Mouse (Mus musculus) frontal cortex, postnatal 14 days (tissue): ENCODE data around the gene Gm7030.
A peak's percentile ranks its signal among the peaks of the same experiment; 100 is the strongest.
"Not testable (repeated sequence)": the region's sequence is repeated elsewhere in the genome, so short reads cannot be mapped to it uniquely, and the experiment has no call there.

ENCODE experiments used
- DNase-seq, 2 experiments: peaks; one replicate each; pipeline ENCODE4 v3.0.0; 2022; ENCODE audit warnings: low spot score in 2 of 2

Gm7030 gene

DNA sequence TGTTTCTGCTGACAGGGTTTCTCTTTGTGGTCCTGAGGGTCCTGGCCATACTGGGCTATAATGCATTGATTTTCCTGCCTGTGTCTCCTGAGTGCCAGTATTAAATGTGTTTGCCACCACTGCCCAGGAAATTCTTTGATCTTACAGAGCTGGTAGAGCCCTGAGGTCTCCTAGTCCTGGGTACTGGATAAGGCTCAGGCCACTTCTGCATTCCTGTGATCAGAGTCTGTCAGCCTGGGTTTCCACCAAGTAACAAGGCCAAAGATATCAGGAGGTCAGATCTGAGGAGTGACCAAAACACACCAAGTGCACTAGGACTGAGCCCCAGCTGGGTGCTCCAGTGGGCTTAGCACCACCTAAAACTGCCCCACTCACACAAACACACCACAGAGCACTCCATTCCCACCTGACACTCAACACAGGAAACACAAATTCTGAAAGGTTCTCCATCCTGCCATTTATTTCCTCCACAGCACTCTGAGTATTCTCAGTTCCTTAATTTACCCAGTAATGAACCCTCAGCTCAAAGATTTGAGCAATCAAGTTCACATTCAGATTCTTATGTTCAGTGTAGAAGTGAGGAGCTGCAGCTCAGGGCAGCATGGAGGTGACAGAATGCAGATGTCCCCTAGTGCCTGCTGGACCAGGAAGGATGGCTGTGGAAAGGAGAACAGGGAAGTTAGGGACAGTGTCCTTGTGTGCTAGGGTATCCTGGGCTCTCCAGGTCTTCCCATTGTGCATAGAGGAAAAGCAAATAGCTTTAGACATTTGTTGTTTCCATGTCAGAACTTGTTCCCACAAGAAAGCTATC lies 6.4 kb upstream of the Gm7030 start:
- DNase-seq = not testable (repeated sequence)

DNA sequence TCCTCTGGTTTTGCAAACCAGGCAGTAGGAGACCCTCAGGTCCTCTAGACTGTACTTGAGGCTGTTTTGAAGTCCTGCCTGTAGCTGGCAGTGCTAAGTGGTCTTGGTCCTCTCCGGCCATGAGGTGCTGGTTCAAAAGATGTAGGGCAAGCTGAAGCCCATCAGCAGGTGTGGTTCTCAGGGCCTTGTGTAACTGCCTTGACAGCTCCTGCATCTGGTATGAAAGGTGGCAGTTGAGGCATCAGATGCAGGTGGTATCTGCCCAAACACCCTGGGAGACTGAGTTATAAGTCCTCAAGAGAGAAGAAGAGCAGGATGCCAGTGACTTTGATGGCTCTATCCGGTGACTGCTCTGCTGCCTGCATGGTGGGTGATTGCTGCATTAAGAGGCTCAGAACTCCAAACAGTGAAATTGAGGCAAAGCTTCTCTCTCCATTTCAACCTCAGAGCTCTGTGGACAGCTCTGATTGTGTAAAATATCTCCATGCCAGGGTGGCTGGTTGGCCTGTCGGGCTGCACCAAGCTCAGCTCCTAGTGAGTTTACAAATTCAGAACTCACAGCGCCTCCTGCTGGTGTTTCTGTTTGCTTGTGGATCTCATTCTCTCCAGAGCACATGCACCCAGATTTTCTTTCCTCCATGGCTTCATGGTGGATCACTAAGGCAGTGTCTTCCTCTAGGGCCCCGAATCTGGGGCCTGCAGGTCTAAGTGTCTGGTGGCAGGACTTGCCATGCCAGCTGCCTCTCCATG lies 2.5 kb upstream of the Gm7030 start:
- no peak for DNase-seq

DNA sequence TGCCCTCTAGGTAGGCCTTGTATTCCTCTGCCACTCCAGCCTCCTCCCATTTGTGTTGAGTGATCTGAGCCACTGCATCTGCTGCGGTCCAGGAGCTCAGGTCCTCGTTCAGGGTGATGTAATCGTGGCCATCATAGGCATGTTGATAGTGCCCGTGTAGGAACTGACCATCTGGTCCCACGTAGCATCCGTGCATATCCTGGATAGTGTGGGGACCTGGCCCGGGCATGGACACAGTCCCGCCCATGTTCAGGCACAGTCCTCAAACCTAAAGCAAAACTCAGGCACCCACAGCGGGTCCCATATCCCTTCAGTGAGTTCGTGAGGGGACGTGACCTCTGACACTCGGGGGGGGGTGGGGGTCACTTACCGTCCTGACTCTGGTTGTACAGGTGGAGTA lies 700 bp downstream of the Gm7030 start:
- not testable (repeated sequence) for DNase-seq

DNA sequence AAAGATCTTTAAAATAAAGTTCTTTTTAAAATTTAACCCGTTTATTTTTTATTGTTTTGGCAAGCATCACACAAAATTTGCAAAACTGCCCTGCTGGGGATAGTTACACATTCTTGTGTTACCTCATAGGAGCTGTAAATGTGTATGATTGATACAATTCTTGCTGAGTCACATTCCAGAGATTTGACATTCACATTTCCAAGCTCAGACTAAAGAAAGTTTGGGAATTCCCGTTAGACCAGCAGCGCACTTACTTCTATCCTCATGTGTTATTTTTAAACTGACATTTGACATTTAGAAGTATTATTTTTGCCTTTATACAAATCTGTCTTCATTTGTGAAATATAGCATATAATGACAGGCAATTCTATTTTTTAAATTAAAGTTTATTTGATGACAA lies 5.1 kb downstream of the Gm7030 start:
- not testable (repeated sequence) for DNase-seq

DNA sequence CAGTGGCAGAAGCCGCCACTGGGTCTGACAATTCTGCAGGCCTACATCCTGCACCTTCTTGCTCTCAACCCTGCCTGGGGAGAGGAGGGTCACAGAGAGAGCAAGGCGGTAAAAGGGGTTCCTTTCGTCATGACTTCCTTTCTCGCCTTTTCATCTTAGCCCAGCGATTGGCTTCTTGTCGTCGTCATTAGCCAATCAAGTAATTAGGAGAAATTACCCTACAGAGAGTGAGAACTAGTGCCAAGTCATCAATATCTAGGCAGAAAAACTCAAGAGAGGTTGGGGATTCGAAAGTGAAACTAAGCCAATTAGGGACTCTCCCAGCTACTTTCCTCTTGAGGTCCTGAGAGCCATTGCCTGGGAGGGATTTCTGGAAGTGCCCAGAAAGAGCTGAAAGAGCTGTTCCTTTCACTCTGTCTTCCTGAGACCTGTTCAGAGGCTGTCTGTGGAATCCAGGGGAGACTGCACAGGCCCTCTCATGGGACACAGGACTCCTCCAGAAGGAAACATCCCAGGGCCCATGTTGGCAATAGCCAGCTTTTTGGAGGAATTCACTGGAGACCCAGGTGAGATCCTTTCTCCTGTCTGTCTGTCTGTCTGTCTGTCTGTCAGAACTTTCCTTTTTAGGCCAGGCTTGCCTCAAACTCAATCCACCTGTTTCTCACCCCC lies 7.7 kb downstream of the Gm7030 start, which contains the start of gene Gm19684:
TSS of gene Gm19684 (plus strand) at position 327 of the 669 bp plus-strand sequence.
- not testable (repeated sequence) for DNase-seq

DNA sequence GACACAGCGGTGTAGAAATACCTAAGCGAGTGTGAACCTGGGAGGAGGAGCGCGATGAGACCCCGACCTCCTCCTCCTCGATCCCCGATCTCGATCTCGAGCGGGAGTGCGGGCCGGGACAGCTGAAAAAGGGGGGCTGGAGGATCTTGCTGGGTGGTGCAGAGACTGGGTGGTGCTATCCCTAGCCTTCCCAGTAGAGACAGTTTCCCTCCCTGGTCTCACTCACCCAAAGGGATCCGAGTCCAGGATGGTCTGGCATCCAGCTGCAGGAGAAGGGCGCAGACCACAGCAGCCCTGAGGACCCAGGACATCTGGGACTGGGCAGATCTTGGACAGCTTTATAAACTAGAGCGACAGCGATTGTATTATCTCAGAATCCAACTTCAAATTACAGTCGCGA lies 8.4 kb downstream of the Gm7030 start:
- not testable (repeated sequence) for DNase-seq

DNA sequence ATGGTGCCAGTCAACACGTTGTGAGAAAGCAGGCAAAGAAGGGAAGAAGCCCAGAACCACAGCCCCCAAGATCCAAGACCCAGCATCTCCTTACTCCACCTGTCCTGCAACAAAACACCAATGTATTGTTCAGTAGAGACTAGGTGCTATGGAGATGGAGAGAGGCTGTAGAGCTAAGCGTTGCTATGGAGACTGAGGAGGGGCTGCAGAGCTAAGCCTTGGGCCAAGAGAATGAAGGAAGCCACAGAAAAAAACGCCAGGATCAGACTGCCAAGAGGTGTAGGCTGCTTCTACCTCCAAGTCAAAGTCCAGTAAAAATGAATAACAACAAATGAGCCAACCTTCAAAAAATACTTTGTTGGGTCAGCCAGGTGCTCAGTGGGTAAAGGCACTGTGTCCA lies 12.7 kb downstream of the Gm7030 start:
- DNase-seq = not testable (repeated sequence)

DNA sequence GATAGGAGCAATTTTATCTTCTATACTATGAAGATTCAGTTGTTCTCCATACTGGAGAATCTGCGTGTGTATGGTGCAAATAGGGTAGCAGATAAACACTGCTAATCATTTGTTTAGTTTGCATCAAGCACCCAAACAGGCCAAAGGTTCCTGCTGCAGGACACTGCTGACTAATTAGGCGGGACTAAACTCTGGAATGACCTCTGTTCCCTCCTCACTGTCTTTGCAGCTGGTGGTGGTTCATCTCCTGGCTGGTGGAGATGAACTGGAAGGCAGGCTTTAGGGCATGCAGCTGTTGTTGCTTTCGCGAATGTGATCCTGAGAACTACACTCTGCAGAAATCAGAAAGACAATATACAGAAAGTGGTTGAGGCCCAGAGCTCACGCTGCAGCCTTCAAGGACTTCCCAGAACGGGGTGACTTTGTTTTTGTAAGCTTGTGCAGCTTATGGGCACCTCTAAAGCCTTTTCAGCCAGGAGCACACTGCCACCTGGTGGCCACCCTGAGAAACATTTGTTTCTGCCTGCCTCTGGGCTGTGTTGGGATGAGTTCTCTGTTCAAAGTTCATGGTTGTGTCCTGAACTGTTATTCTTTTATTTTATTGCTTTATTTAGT lies 15.1 kb downstream of the Gm7030 start:
- DNase-seq = peak in 1 of 2 experiments; percentile 17

DNA sequence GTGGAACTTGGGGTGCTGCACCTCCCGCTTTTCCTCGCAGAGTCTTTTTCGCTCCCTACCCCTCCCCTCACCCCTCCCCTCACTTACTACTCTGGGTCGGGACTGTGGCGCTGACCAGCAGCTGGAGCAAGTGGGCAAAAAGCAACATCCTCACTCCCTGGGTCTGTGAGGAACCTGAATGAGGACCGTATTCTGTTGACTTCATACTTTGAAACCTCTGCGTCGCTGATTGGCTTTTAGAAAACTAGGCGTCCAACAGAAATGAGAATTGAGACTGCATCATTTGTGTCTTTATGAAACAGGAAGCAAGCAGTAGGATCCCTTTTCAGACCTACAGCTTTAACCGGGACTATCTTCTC lies 17.7 kb downstream of the Gm7030 start:
- not testable (repeated sequence) for DNase-seq

DNA sequence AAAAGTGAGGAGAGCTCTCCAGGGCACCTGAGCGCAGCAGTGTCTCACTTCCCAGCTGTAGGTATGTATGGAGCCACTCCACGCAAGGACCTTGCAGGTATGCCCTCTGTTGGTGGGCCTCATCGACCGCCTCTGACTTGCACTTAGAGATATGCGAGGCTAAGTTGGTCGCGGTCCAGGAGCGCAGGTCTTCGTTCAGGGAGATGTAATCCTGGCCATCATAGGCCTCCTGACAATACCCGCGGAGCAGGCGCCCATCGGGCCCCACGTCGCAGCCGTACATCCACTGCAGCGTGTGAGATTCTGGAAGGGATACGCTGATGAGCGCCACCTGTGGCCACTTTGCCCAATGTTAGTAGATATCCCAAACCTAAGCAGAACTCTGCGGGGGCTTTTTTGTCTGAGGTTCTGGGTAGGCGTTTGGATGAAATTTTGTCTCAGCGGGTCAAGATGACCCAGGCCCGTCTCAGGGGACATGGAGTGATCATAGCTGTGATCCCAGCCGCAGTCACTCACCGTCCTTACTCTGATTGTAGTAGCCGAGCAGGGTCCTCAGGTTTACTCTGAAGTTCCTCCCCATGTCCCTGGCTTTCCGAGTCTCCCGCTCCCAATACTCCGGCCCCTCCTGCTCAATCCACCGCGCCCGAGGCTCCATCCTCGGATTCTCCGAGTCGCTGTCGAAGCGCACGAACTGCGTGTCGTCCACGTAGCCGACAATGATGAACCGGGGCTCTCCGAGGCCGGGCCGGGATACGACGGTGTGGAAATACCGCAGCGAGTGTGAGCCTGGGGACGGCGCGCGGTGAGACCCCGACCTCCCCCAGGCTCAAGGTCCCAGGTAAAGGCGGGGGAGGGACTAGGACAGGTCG lies 18.4 kb downstream of the Gm7030 start:
- DNase-seq = peak in 1 of 2 experiments; percentile 18

DNA sequence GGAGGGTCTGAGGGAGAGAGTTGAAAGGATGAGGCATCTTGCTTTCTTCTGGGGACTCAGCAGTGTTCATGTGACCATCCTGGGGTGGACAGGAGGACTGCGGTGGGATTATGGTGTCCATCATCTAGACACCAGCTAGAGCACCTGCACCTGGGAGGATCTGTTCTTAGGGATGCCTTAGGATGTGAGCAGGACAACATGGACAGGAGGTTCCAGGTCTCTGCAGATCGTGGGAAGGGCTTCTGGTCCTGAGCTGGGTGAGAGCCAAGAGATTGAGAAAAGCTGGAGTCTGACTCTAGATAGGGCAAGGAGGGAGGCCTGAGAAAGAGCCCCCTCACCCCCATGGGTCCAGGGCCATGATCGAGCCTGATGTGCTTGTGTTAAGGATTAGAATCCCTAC lies 19.1 kb downstream of the Gm7030 start:
- not testable (repeated sequence) for DNase-seq

DNA sequence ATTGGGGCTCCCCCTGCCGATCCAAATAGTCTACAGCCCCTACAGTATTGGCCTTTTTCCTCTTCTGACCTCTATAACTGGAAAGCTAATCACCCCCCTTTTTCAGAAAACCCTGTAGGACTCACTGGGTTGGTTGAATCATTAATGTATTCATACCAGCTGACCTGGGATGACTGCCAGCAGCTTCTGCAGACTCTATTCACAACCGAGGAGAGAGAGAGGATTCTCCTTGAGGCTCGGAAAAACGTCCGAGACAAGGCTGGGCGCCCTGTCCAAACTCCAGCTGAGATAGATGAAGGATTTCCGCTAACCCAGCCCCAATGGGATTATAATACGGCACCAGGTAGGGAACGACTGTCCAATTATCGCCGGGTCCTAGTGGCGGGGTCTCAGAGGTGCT lies 27.1 kb downstream of the Gm7030 start:
- DNase-seq = not testable (repeated sequence)

DNA sequence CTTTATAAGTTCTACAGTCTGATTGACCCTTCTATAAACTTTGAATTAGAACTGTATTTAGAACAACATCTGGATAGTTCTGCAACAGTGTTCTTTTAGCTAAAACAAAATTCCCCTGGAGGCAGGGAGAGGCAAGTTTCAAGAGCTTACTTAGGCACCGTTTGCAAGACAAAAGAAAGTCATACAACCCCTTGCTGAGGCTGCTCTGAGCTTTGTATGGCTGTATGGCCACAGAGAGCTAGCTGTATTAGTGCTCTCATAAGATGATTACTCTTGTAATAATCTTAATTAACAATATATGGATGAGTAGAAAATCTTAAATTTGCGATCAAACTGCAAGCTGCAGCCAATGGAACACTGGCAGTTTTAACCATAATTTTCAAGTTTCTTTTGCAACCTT lies 29.6 kb downstream of the Gm7030 start:
- DNase-seq = not testable (repeated sequence)

DNA sequence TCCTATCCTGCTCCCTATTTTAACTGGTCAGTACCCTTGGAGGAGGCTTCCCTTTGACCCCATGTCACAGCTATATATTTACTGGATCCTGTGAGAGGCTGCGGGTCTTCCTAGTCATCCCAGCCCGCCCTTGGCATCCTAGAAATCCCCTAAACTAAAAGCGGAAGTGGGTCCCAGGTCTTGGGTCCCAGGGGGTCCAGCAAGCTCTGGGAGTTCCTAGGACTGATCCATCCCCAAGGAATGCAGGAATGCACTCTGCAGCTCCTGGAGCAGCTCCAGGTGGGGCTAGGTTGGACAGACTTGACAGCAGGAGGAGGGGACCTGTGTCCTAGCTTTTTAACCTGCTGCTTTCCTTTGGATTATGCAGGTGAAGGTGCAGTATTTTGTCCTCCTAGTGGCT lies 35.3 kb downstream of the Gm7030 start:
- no peak for DNase-seq

DNA sequence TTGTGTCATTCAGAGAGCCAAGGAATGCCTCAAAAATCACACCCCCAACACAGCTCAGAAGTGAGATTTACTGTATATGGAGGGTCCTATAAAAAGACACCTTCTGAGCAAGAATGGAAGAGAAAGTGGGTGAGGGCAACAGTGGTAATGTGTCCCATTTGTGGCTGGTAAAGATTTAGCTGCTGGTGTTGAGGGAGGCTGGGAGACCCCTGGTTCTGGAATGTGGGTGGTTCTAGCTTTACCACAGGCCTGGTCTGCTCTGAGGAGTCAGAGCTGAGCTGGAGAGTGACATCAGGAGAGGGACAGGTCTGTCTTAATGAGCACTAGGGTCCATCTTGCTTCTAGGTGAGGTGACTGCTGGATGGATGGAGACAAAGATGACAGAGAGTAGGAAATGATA lies 36.7 kb downstream of the Gm7030 start:
- DNase-seq = not testable (repeated sequence)

DNA sequence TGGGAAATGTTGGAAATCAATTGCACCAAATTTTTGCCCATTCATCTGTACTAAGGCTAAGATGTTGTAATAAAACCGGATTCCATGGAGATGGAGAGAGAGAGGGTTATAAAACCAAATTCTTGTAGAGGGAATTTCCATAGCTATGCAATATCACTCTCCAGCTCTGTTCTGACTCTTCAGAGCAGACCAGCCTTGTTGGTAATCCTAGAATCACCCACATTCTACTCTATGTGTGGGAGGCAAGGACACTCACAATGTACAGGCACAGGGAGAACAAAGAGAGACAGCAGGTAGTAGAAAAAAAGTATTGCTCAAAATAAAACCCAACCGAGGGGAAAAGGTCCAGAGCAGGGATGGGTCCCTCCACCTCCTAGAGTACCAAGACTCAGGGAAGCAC lies 37.3 kb downstream of the Gm7030 start:
- DNase-seq = not testable (repeated sequence)

DNA sequence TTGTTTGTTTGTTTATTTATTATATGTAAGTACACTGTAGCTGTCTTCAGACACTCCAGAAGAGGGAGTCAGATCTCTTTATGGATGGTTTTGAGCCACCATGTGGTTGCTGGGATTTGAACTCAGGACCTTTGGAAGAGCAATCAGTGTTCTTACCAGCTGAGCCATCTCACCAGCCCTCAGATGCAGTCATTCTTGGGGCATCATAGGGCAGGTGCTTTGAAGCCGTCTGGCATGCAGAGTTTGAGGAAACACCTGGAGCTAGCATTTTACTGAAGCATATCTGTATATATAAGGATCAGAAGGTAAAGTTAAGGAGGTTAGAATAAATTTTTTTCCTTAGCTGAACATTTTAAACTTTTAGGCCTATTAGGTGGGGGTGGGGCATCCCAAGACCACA lies 43.2 kb downstream of the Gm7030 start:
- DNase-seq = not testable (repeated sequence)

DNA sequence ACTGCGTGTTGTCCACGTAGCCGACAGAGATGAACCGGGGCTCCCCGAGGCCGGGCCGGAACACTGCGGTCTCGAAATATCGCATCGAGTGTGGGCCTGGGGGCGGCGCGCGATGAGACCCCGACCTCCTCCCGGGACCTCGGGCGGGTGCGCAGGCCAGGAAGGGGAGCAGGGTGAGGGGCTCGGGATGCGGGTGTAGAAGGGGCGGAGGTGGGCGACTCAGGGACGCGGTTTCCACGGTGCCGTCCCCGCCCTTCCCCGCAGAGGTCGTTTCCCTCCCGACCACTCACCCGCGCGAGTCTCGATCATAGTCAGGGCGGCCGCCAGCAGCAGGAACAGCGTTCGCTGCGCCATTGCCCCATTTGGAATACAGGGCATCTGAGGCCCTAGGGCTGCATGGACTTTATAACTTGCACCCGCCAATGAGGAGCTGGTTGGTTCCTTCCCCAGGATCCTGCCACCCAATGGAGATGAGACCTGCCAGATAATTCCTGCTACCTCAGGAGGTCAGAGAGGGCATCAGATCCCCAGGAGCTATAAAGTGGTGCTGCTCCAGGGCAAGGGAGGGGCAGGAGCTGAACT lies 45.3 kb downstream of the Gm7030 start:
- DNase-seq = no peak

DNA sequence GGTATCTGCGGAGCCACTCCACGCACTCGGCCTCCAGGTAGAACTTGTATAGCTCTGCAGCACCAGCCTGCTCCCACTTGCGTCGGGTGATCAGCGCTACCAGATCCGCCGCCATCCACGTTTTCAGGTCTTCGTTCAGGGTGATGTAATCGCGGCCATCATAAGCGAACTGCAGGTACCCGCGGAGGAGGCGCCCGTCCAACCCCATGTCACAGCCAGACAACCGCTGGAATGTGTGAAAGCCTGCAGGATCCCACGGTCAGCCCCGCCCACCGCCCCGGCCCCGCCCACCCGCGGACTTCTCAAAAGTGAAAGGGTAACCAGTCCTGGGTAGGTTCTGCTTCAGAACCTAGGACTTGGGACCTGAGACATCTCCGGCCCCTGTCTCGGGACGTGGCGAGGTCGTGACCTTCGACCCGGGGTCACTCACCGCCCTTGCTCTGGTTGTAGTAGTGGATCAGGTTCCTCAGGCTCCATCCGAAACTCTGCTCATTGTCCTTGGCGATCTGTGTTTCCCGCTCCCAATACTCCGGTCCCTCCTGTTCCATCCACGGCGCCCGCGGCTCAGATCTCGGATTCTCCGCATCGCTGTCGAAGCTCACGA lies 45.9 kb downstream of the Gm7030 start:
- DNase-seq = no peak
